Mouse (Mus musculus): Measurements from ENCODE around the gene Dctn2.

Gene Dctn2

DNA sequence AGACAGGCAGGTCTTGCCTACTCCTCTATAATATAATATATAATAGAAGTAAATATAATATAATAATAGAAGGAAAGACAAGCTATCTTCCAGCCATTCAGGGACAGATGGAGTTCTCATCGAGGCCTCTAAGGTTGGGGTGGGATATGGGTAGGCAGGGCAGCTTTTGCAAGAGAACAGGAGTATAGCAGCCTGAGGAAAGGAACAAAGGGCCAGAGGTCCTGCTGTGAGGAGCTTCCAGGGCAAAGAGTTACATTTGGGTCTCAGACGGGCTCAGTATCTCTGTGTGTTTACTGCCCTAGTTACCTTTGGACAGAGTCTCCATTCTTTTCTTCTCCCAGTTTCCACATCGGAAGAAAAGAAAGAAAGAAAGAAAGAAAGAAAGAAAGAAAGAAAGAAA is 2.5 kb upstream of the Dctn2 start:
- no peak for DNase-seq (ENCODE audit: extremely low read depth, low read depth, low spot score)

DNA sequence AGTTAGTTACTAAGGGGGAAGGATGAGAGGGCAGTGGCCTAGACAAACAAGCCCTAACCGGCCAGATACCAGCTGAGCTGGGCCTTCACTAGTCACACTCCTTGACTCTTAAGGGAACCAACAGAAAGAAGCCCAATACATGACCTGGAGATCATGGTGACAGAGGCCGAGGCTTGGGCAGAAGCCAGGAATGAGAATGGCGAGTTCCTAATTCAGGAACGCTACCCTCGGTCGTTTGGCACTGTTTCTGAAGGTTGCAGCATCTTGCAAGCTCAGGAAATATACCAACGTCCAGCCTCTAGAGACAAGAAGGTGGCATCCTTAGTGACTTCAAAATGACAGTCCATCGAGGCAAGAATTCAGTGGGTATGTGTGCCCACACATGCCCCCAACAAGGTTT is 1.8 kb upstream of the Dctn2 start:
- DNase-seq (ENCODE audit: extremely low read depth, low read depth, low spot score) = no peak

DNA sequence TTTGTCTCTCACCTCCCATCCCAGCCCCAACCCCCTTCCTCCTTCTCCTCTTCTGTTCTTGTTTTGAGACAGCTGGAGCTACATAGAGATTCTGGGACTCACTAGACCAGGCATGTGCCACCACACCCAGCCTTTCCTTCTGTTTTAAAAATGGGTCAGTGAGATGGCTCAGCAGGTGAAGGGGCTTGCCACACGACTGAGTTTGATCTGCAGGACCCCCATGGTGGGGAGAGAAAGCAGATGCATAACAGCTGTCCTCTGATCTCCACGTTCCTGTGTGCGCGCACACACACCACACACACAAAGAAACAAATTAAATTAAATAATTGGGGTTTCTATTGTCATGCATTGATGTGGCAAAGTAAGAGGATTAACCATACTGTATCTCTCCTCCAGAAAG is 1.2 kb upstream of the Dctn2 start:
- no peak for DNase-seq (ENCODE audit: extremely low read depth, low read depth, low spot score)

DNA sequence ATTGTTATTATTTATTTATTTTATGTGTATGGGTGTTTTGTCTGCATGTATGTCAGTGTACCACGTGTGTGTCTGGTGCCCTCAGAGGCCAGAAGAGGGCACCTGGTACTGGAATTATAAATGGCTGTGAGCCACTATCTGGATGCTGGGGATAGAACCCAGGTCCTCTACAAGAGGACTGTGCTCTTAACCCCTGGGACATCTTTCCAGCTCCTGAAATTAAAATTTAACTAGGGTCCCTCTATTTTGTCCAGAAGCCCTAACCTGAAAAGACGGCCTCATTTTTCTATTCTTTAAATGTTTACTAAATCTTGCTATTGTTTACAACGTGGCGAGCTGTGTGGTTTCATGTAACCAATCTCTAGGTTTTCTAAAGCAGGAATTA is 449 bp upstream of the Dctn2 start:
- no peak for DNase-seq (ENCODE audit: extremely low read depth, low read depth, low spot score)

DNA sequence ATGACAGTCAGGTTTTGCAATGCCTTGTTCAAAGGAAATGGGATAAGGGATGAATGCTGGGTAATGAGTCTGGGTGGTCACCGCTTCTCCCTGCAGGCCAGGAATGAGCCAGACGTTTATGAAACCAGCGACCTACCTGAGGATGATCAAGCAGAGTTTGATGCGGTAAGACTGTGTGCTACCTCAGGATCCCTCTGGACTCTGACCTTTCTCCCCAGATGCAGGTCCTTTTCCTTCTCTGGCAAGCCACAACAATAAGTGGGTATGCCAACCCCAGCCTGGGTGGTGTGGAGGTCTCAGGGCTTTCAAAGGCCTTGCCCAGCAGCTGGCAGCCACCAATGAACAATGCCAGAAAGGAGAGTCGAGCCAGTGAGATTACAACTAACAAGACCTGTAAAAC is 1.1 kb downstream of the Dctn2 start:
- DNase-seq (ENCODE audit: extremely low read depth, low read depth, low spot score) = no peak

DNA sequence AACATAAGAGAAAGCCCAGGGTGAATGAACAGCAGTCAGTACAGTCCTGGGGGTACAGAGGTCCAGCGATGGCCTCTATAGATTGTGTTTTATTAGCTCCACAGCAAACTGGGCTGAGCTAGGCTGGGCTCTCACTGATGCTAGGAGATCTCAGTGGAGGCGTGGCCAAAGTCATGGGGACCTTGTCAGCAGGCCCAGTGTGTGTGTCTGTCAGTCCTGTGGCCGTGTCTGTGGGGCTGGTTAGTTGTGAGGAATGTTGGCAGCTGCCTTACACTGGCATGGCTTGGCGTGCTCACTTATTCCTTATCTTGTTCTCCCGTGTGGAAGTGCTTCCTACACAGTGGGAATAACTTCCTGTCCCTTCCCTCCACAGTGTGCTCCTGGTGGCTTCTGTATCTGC is 2.2 kb downstream of the Dctn2 start:
- no peak for DNase-seq (ENCODE audit: extremely low read depth, low read depth, low spot score)

DNA sequence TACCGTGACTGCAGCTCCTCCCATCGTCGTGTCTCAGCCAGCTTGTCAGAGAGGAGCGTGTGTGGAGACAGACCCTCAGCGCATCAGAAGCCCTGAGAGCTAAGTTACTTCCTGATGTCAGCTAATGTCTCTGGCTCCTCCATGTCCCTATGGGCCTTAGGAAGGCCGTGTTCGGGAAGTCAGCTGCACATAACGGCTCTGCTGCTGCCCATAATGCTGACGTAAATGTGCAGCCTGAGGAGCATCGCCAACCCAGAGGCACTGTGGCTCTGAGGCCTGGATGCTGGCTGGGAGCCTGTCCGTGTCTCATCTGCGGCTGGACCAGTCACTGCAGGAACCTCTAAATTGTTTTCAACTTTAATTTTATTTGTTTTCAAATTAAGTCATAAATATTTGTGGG is 2.9 kb downstream of the Dctn2 start:
- DNase-seq (ENCODE audit: extremely low read depth, low read depth, low spot score) = no peak

DNA sequence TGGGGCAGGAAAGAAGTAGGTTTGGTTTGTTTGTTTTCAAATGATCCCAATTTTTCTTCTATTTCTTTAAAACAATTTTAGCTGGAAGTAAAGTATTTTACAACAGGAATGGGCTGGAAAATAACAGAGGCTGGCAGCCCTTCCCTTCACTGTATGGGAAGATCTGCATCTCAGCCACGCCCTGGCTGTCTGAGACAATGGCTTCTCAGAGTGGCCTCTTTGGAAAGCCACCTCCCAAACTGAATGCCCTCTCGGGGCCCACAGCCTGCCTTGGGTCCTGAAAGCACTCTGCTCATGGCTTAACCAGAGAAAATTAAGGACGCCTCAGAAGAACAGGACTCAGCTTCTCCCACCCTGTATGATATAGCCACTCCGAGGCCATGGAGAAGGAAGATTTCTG is 3.7 kb downstream of the Dctn2 start:
- no peak for DNase-seq (ENCODE audit: extremely low read depth, low read depth, low spot score)

DNA sequence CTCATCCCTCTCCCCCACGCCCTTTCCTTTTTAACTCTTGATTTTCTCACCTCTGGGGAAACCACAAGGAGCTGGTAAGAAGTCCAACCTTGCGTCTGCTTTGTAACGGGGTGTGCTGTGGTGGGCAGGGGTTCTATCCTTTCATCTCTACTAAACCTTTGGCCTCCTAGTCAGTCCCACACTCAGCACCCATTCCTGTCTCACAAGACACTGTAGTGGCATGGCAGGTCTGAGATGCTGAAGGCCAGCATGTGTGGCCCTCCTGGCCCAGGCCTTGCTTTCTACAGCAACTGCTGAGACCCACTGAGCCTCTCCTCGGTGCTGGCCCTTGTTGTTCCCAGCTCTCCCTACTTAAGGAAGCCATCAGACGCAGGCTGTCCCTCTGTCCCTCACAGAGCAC is 6.2 kb downstream of the Dctn2 start:
- DNase-seq (ENCODE audit: extremely low read depth, low read depth, low spot score) = no peak

DNA sequence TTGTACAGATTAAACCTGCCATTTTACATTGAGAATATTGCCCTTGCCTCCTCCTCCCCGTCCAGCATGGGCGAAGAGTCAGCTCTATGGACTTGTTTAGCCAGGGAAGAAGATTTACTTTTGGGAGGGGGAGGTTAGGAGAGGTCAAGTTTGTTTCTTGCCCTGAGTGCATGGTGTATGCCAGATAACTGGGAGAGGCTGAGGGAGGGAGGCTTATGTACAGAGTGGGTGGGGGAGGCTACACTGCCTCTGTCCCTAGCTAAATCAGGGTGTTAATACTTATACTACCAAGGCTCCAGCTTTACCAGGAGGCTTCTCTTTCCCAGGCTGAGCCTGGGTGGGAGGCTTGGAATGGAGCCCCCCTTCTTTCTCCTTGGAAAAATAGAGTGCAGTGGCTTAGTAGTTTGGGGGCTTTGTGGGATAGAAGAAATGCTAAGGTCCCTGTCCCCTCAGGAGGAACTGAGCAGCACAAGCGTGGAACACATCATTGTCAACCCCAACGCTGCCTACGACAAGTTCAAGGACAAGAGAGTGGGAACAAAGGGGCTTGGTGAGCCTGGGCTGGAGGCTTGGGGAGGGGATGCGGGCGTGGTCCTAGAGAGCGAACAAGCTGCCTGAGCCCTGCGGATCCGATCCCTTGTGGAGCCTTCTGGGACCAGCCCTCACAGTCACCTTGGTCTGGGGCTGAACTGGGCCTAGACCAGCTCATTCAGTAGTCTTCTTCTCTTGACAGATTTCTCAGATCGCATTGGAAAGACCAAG is 8.3 kb downstream of the Dctn2 start:
- no peak for DNase-seq (ENCODE audit: extremely low read depth, low read depth, low spot score)

DNA sequence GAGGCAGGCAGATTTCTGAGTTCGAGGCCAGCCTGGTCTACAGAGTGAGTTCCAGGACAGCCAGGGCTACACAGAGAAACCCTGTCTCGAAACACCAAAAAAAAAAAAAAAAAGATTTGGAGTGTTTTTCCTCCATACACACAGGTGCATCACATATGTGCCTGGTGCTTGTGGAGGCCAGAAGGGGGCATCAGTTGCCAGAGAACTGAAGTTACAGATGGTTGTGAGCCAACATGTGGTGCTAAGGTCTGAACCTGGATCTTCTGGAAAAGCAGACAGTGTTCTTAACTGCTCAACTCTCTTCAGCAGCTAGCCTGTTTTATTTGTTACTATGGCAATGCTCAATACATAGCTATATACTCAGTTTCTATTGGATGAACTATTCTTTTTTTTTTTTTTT is 13.6 kb downstream of the Dctn2 start:
- no peak for DNase-seq (ENCODE audit: extremely low read depth, low read depth, low spot score)

DNA sequence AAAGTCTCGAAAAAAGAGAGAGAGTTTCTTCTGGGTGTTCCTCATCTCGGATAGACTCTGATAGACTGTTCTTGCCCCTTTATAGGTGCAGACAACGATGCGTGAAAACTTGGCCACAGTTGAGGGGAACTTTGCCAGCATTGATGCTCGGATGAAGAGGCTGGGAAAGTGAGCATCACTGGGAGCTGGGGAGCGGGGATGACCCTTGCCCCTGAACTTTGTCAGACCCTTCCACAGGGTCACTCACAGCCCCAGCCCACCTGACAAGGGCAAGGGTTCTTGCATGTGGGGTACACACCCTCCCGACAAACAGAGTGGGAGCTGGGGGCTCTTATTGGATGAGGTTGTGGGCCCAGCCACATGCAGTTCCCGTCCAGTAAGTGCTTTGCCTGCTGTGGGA is 15.1 kb downstream of the Dctn2 start:
- no peak for DNase-seq (ENCODE audit: extremely low read depth, low read depth, low spot score)

DNA sequence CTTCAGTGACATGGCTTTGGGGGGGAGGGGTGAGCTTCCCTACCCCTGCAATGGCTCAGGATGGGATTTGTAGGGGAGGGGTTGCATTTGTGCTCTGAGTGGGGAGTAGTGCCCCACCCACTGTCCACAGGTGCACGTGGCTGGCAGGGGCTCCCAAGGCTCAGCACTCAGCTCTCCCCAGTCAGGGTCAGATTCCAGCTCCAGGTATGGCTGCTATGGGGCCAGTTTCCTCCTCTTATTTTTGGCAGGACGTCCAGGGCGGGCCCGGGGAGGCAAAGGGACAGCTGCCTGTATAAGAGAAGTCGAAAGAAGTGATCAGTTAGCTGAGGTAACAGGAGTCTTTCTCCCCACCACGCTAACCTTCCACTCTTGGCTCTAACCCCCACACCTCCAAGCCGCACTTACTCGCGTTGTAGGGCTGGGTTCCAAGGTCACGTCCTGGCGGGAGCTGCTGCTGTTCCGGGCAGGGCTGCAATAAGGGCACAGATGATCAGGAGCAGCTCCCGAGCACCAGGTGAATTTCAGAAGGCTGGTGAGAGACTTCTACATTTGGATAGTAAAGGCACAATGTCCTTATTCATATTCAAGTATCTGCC is 16.6 kb downstream of the Dctn2 start:
- DNase-seq (ENCODE audit: extremely low read depth, low read depth, low spot score) = no peak

DNA sequence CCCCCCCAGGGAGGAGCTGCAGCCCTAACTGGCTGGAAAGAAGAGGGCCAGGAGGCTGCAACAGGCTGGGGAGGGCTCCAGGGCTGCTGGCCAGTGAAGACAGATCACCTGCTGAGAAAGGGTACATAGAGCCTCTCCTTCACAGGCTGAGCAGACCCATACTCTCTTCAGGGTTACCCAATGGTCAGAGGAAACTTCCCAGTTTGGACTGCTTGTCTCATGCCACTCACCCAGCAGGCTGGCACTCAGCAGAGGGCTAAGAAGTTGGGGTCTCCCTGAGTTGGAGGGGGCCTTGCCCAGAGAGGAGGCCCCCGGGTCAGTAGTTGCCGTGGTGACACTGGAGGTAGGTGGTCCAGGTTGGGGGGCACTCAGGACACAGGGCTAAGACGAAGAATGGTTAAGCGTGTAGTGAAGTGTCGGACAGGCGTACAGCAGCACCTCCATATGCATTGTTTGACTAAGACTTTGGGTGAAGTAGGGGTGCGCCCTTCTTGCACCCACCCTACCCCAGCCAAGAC is 18.0 kb downstream of the Dctn2 start:
- no peak for DNase-seq (ENCODE audit: extremely low read depth, low read depth, low spot score)

DNA sequence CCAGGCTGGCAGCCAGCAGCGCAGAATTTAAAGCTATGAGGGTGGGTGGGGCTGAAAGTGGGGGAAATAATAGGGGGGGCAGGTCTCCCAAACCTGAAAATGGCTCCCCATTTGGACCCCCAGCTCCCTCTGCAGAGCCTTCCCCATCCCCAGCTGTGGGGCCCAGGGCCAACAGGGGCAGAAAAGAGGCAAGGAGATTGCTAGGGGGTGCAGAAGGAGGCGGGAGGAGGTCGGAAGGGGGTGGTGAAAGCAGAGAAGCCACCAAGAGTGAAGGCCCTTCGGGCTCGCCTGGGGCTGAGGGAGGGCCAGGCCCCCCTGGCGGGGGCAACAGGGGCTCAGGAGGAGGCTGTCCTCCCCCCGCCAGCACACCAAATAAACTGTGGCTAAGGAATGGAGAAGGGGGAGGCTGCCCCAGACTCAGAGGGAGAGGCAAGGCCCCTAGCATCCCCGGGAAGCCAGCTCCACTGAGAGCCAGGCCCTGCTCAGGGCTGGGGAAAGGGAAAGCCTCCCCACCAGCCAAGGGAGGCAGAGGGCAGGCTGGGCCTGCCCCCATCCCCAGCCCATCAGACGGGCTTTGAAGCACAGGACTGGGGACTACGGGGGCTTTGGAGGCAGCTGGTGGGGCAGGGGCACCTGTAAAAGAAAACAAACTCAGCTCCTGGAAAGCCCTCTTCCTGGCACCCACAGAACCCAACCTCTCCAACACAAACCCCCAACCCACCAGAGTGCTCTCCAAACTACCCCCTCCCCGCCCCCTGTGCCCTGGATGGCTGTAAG is 18.7 kb downstream of the Dctn2 start:
- no peak for DNase-seq (ENCODE audit: extremely low read depth, low read depth, low spot score)

DNA sequence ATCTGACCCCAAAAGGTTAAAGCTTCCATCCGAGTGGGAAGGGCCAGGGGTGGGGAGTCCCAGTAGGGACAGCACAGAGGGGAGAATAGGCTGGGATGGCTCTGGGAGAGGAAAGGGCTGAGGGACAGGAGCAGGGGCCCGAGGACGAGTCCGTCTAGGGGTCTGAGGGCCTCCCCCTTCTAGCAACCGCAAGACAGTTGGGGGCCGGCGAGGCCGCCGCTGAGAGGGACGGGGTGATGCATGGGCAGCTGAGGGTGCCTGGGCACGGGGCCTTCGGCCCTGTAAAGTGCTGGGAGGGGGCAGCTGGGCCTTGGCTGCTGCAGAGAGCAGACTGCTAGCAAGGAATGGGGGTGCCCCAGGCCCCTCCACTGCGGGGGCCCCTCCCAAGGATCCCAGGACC is 19.5 kb downstream of the Dctn2 start:
- no peak for DNase-seq (ENCODE audit: extremely low read depth, low read depth, low spot score)

DNA sequence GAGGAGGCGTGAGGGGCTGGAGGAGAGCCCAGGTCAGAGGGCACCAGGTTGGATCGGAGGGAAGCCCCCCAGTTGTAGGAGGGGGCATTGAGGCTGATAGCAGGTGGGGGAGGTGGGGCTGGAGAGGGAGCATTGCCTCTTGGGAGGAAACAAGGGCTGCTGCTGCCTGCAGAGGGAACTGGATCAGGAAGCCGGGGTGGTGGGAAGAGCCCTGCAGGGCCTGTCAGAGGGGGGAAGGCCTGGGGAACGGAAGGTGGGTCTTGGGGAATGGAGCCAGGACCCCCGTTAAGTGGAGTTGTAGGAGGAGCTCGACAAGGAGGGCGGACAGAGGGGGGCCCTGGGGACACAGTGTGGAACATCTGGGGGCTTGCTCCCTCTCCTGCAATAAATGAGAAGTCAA is 20.0 kb downstream of the Dctn2 start:
- no peak for DNase-seq (ENCODE audit: extremely low read depth, low read depth, low spot score)

DNA sequence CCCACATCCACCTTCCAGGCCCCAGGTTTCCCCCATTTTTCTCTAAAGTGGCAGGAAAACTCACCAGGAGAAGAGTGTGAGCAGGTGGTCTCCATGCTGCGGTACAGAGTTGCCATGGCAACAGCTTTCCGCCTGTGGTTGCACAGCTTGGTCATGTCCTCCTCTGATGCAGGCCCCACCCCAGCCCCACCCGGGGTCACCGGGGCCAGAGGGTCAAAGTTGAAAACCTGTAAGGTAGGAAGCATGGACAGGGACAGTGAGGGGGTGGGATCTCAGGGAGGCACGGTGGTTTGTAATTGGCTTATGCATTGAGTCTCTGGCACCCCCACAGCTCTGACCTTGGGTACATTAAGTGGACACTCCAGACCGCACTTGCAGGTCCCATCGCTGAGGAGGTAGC is 20.6 kb downstream of the Dctn2 start:
- DNase-seq (ENCODE audit: extremely low read depth, low read depth, low spot score) = no peak

DNA sequence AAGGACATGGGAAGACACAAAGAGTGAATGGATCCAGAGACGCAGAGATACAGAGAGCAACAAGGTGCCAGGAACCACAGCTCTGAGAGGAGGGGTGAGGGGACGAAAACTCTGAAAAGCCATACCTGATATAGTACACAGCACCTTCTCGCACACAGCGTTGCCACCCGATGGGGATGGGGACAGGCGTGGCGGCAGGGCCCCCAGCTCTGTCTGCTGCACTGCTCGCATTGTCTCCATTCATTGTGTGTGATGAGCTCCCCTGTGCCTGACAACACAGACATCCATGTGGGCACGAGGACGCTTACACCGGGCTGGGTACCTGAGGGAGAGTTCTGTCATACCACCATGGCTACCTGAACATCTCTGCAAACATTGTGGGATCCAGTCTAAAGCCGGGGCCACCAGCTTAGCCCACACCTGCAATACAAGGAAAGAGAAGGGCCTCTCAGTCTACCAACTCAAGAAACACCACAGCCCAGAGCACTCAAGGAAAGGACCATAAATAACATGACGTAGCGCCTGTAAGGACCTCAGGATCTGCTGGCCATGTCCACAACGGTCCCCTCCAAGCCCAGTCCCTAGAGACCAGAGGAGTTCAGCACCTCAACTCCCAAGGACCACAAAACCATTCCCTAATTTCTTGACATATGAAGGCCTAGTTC is 21.2 kb downstream of the Dctn2 start:
- no peak for DNase-seq (ENCODE audit: extremely low read depth, low read depth, low spot score)

DNA sequence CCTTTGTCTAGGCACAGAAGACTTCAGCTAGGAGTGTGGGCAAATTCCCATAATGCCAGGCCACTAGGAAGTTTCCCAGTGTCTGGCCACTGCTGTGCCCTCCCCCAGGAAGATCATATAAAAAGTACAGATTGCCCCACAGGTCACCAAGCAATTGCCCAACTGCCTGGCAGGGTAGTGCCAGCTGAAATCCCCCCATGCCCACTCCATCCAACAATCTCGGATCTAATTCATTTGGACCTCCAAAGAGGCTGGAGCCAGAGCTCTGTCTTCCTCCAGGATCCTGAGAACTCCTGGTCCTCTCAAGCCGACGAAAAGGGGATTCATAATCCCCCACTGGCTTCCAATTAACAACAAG is 21.7 kb downstream of the Dctn2 start:
- no peak for DNase-seq (ENCODE audit: extremely low read depth, low read depth, low spot score)

DNA sequence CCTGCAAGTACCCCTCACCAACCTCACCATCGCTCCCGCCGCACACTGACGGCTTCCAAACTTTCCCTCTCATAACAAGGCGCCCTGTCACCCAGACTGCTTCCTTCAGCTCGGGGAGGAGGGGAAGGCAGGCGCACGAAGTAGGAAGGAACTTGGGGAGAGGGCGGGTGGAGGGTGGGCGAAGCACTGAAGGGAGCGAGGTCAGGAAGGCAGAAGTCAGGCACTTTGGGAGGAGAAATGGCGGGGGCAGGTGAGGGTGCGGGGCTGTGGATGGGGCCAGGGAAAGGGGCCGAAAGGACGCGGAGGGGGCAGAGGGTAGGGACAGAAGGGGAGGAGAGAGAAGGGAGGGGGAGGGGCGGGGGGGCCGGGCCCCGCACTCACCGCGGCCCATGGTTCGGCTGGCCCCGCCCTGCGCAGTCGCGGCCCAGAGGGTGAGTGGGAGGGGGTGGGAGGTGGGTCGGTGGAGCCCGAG is 22.2 kb downstream of the Dctn2 start:
- DNase-seq (ENCODE audit: extremely low read depth, low read depth, low spot score) = no peak

Data from fat pad, adult 2 months (tissue).